9 mouse cellular contexts compared by ENCODE assay signal in the genomic region with DNA sequence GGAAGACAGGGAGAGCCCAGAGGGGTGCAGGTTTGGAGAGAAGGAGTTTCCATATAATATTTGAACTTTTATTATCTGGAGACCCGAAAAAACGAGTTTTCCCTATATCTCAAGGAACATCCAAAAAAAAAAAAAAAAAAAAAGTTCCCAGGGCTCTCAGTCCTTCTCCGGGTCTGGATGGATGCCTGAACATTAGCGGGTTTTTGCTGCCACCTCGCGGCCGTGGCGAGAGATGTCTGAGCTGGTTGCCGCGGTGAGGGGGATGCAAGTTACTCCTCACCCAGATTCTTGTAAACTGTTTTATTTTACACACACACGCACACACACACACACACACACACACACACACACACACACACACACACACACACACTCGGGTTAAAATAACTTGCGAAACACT. TPM values are rescaled to one million over a fixed set of nuclear protein-coding genes. Genes with fewer than 3 reads are reported as not detected.
DNase-seq lines count a peak whose midpoint lies in the region; ATAC-seq and TF ChIP-seq lines count a peak whose summit lies in the region.
"Had no signal": no experiment of that assay in that cellular context is flagged by ENCODE, and none has a peak within 500 bp of the region (broad histone marks: within the 10 kb centered on the region; RNA-seq: fewer than 3 reads in every experiment).

No protein-coding gene starts in this region.

- no peak overlapping the region for H3K4me3 ChIP-seq in heart, adult 2 months
- H3K4me3 ChIP-seq in heart, embryonic 10.5 days: no peak overlapping the region
- H3K4me3 ChIP-seq in embryonic facial prominence, embryonic 10.5 days: no peak overlapping the region
- H3K4me3 ChIP-seq in heart, postnatal 0 days (ENCODE audit: low read depth, low read length): no peak overlapping the region
- H3K4me3 ChIP-seq: myocyte had no signal

- no peaks in the 10 kb centered on the region for H3K36me3 ChIP-seq in heart, adult 2 months (ENCODE audit: control insufficient read depth, insufficient read depth, low read length)
- no peaks in the 10 kb centered on the region for H3K36me3 ChIP-seq in heart, embryonic 10.5 days
- H3K36me3 ChIP-seq in embryonic facial prominence, embryonic 10.5 days (replicated peaks): no peaks in the 10 kb centered on the region
- H3K36me3 ChIP-seq in heart, postnatal 0 days (replicated peaks; ENCODE audit: control insufficient read depth, insufficient read depth, low read length): no peaks in the 10 kb centered on the region

- ATAC-seq in heart, postnatal 0 days (ENCODE audit: insufficient read depth, low read depth): no peak

- H3K27ac ChIP-seq in heart, adult 2 months: no peak overlapping the region
- no peak overlapping the region for H3K27ac ChIP-seq in heart, embryonic 10.5 days
- H3K27ac ChIP-seq in embryonic facial prominence, embryonic 10.5 days (replicated peaks): no peak overlapping the region
- no peak overlapping the region for H3K27ac ChIP-seq in heart, postnatal 0 days (ENCODE audit: low read depth)

- peaks cover 1% of the 10 kb centered on the region; the same call in 1 of the 2 replicates for H3K27me3 ChIP-seq in heart, adult 2 months (ENCODE audit: control insufficient read depth, insufficient read depth, low read length)
- peaks cover 80% of the 10 kb centered on the region for H3K27me3 ChIP-seq in heart, embryonic 10.5 days (ENCODE audit: insufficient read depth, poor library complexity, severe bottlenecking)
- peaks cover 73% of the 10 kb centered on the region for H3K27me3 ChIP-seq in embryonic facial prominence, embryonic 10.5 days (replicated peaks; ENCODE audit: low read depth, poor library complexity, severe bottlenecking)
- H3K27me3 ChIP-seq in heart, postnatal 0 days (ENCODE audit: control insufficient read depth, insufficient read depth, low read length): peaks cover 65% of the 10 kb centered on the region

- DNase-seq in heart, adult 2 months: peak; percentile 66 to 84
- no peak for DNase-seq in heart, embryonic 10.5 days (ENCODE audit: low spot score)
- DNase-seq in adrenal gland, adult 8-10 months: peak; percentile 46
- peak; percentile 89 for DNase-seq in embryonic facial prominence, embryonic 10.5 days (ENCODE audit: low spot score)
- DNase-seq in heart, postnatal 0 days (ENCODE audit: low spot score): peak; percentile 74
- peak; percentile 45 for DNase-seq in layer of hippocampus, adult 9-11 months
- DNase-seq in lung, postnatal 4 days: peak; percentile 76 to 83
- peak; percentile 39 to 79 for DNase-seq in spleen, postnatal 4 days (ENCODE audit: low spot score in 2 of 2)

- no peak overlapping the region for H3K4me2 ChIP-seq in heart, postnatal 0 days (ENCODE audit: low read depth, low read length)

- H3K9me3 ChIP-seq in heart, embryonic 10.5 days: no peaks in the 10 kb centered on the region
- no peaks in the 10 kb centered on the region for H3K9me3 ChIP-seq in embryonic facial prominence, embryonic 10.5 days
- H3K9me3 ChIP-seq in heart, postnatal 0 days (replicated peaks; ENCODE audit: control insufficient read depth, low read length): no peaks in the 10 kb centered on the region

- no peaks in the 10 kb centered on the region for H3K4me1 ChIP-seq in heart, adult 2 months (ENCODE audit: control insufficient read depth, insufficient read depth, low read length)
- no peaks in the 10 kb centered on the region for H3K4me1 ChIP-seq in heart, embryonic 10.5 days
- H3K4me1 ChIP-seq in embryonic facial prominence, embryonic 10.5 days: peaks cover 20% of the 10 kb centered on the region
- no peaks in the 10 kb centered on the region for H3K4me1 ChIP-seq in heart, postnatal 0 days (ENCODE audit: control insufficient read depth, insufficient read depth)

- TF ChIP-seq POLR2A in heart, adult 2 months (IDR thresholded peaks at IDR 0.05; ENCODE audit: insufficient read depth, low read depth, low read length): no peak

- peak; percentile 64; the same call in 1 of the 2 replicates for TF ChIP-seq EP300 in heart, adult 2 months (IDR thresholded peaks at IDR 0.05; ENCODE audit: insufficient read depth, low read depth, low read length)
- TF ChIP-seq EP300 in heart, postnatal 0 days (IDR thresholded peaks at IDR 0.05; ENCODE audit: low read depth): no peak

- H3K9ac ChIP-seq in heart, adult 2 months (ENCODE audit: low read depth, low read length): no peak overlapping the region
- H3K9ac ChIP-seq in heart, postnatal 0 days (replicated peaks; ENCODE audit: low read depth, low read length): no peak overlapping the region

- H3K79me2 ChIP-seq in heart, adult 2 months (replicated peaks; ENCODE audit: control insufficient read depth, insufficient read depth, low read length): no peaks in the 10 kb centered on the region

- WGBS in heart, adult 2 months: 1% methylated on average over 13 of the region's 13 CpGs
- WGBS in heart, embryonic 10.5 days: 2% methylated on average over 13 of the region's 13 CpGs
- 2% methylated on average over 13 of the region's 13 CpGs for WGBS in embryonic facial prominence, embryonic 10.5 days
- WGBS in heart, postnatal 0 days: 2% methylated on average over 13 of the region's 13 CpGs

- TF ChIP-seq CTCF in heart, adult 2 months (IDR thresholded peaks at IDR 0.05): peak; percentile 67
- peak; percentile 71 for TF ChIP-seq CTCF in heart, postnatal 0 days (IDR thresholded peaks at IDR 0.05; ENCODE audit: low read depth)

- intact Hi-C loops in heart, adult 2 months (cut with DNase I): loop anchor here (1.0 to 10.0 kb wide), 6 partner anchors 444 to 876 kb away; a partner anchor contains a TSS

RNA-seq across cellular contexts. Expression of a gene that starts 20.2 kb away (rescaled TPM):
- not detected for total RNA-seq in heart, adult 2 months (2021)
- polyA plus RNA-seq in heart, adult 2 months (2012; rRNA removed): 0.06 TPM in 1 of 2 replicates, not detected in the other
- 0.06 TPM in 1 of 2 replicates, not detected in the other for polyA plus RNA-seq in heart, embryonic 10.5 days (2016; fragmentation: Nextera tagmentation; extraction: Ambion mirVana)
- not detected for total RNA-seq in adrenal gland, adult 8-10 months (2022)
- polyA plus RNA-seq in embryonic facial prominence, embryonic 10.5 days (2016; fragmentation: Nextera tagmentation; extraction: Ambion mirVana): 8.8 and 13.1 TPM in 2 replicates
- not detected in 2 replicates for total RNA-seq in heart, postnatal 0 days (2014; rRNA removed; ENCODE audit: low replicate concordance)
- not detected in 2 replicates for polyA plus RNA-seq in heart, postnatal 0 days (2015; fragmentation: Nextera tagmentation; extraction: Ambion mirVana)
- polyA plus RNA-seq: myocyte had no signal

RNA-seq across cellular contexts. Expression of a gene that starts 54.5 kb away (rescaled TPM):
- total RNA-seq in heart, adult 2 months (2021): under 1 TPM in 1 of 2 experiments, not detected in 1; 0.43 TPM
- polyA plus RNA-seq in heart, adult 2 months (2012; rRNA removed): 0.18 and 0.35 TPM in 2 replicates
- polyA plus RNA-seq in heart, embryonic 10.5 days (2016; fragmentation: Nextera tagmentation; extraction: Ambion mirVana): 0.32 and 1.7 TPM in 2 replicates
- under 1 TPM in 1 of 4 experiments, not detected in 3; 0.17 TPM for total RNA-seq in adrenal gland, adult 8-10 months (2022)
- polyA plus RNA-seq in embryonic facial prominence, embryonic 10.5 days (2016; fragmentation: Nextera tagmentation; extraction: Ambion mirVana): 10.1 and 15.6 TPM in 2 replicates
- 0.08 TPM in 1 of 2 replicates, not detected in the other for total RNA-seq in heart, postnatal 0 days (2014; rRNA removed; ENCODE audit: low replicate concordance)
- 0.10 TPM in 1 of 2 replicates, not detected in the other for polyA plus RNA-seq in heart, postnatal 0 days (2015; fragmentation: Nextera tagmentation; extraction: Ambion mirVana)
- polyA plus RNA-seq: myocyte had no signal
